Mouse (Mus musculus): ENCODE data around the gene Rgs6. TPM values are rescaled to one million over a fixed set of nuclear protein-coding genes. Genes with fewer than 3 reads are reported as not detected.

Gene Rgs6
- total and polyA plus RNA-seq, 3 experiments: not detected

- no peaks in the 10 kb centered on the region for H3K4me1 ChIP-seq (ENCODE audit: control insufficient read depth in 1 of 2, insufficient read depth in 2 of 2)
- H3K27ac ChIP-seq (ENCODE audit: insufficient read depth, low read depth): no peak overlapping the region
- no peaks in the 10 kb centered on the region for H3K79me2 ChIP-seq (replicated peaks; ENCODE audit: control insufficient read depth, extremely low read depth, insufficient read depth, poor library complexity, severe bottlenecking)
- no peak overlapping the region for H3K9ac ChIP-seq (ENCODE audit: insufficient read depth, low read depth)
- TF ChIP-seq POLR2AphosphoS2 (IDR thresholded peaks at IDR 0.05; ENCODE audit: low read depth, low read length): no peak
- no peak for TF ChIP-seq SMC3 (IDR thresholded peaks at IDR 0.05; ENCODE audit: low read depth, low read length)
- TF ChIP-seq JUND (conservative IDR thresholded peaks at IDR 0.05; ENCODE audit: low read depth, low read length): no peak
- no peak for TF ChIP-seq POLR2A (IDR thresholded peaks at IDR 0.05; ENCODE audit: low read depth, low read length)
- TF ChIP-seq MAZ (IDR thresholded peaks at IDR 0.05; ENCODE audit: low read depth, low read length): no peak
- no peak for TF ChIP-seq CHD2 (IDR thresholded peaks at IDR 0.05; ENCODE audit: low read length)
- TF ChIP-seq UBTF (IDR thresholded peaks at IDR 0.05; ENCODE audit: low read depth, low read length): no peak
- in situ Hi-C loops (cut with MboI; ENCODE audit: low pct_ligation_motif_present, low pct_unique_long_range_greater_than_20kb, low sequenced_read_pairs): no loop called here
- no peaks in the 10 kb centered on the region for H3K27me3 ChIP-seq (replicated peaks)
- H3K4me3 ChIP-seq (replicated peaks in 1 of 3; ENCODE audit: low read depth in 2 of 3, low read length in 2 of 3, poor library complexity in 1 of 3): no peak overlapping the region
- no peak overlapping the region for H3K4me2 ChIP-seq (ENCODE audit: insufficient read depth, low read depth, poor library complexity, severe bottlenecking)
- DNase-seq (ENCODE audit: extremely low read depth): no peak
- dilution Hi-C loops (cut with MboI; ENCODE audit: extremely low pct_ligation_motif_present, extremely low pct_unique_long_range_greater_than_20kb, low sequenced_read_pairs): no loop called here
- H3K9me3 ChIP-seq (replicated peaks; ENCODE audit: low read length): no peaks in the 10 kb centered on the region
- H3K36me3 ChIP-seq (replicated peaks in 1 of 2; ENCODE audit: control insufficient read depth in 1 of 2, insufficient read depth in 1 of 2, low read length in 1 of 2): no peaks in the 10 kb centered on the region
Observed at GRCm38 (mm10) chr12:83000033-83000570, 412.0 kb downstream of the Rgs6 start.

GRCm38 (mm10) chr12:83000957-83001356 lies 412.9 kb downstream of the Rgs6 start:
- no peaks in the 10 kb centered on the region for H3K4me1 ChIP-seq (ENCODE audit: control insufficient read depth in 1 of 2, insufficient read depth in 2 of 2)
- no peak overlapping the region for H3K27ac ChIP-seq (ENCODE audit: insufficient read depth, low read depth)
- in situ Hi-C loops (cut with MboI; ENCODE audit: low pct_ligation_motif_present, low pct_unique_long_range_greater_than_20kb, low sequenced_read_pairs): no loop called here
- no peak overlapping the region for H3K4me3 ChIP-seq (replicated peaks in 1 of 3; ENCODE audit: low read depth in 2 of 3, low read length in 2 of 3, poor library complexity in 1 of 3)
- TF ChIP-seq HCFC1 (IDR thresholded peaks at IDR 0.05; ENCODE audit: low read depth, low read length): no peak
- no peak for TF ChIP-seq IRF4 (IDR thresholded peaks at IDR 0.05; ENCODE audit: low read depth, low read length)
- TF ChIP-seq SIN3A (IDR thresholded peaks at IDR 0.05; ENCODE audit: low read length): no peak
- no peak for TF ChIP-seq ELF1 (IDR thresholded peaks at IDR 0.05; ENCODE audit: low read depth, low read length)
- TF ChIP-seq RAD21 (IDR thresholded peaks at IDR 0.05; ENCODE audit: low read depth, low read length): no peak
- no peak for TF ChIP-seq PAX5 (IDR thresholded peaks at IDR 0.05; ENCODE audit: low read length)
- TF ChIP-seq MEF2A (IDR thresholded peaks at IDR 0.05; ENCODE audit: borderline replicate concordance, low read depth, low read length): no peak
- TF ChIP-seq KAT2A (IDR thresholded peaks at IDR 0.05; ENCODE audit: insufficient replicate concordance, low read length): no peak
- no peak for TF ChIP-seq MXI1 (IDR thresholded peaks at IDR 0.05; ENCODE audit: low read depth, low read length)
- TF ChIP-seq USF2 (conservative IDR thresholded peaks at IDR 0.05; ENCODE audit: low read depth, low read length): no peak
- no peak for TF ChIP-seq MAFK (IDR thresholded peaks at IDR 0.05; ENCODE audit: insufficient replicate concordance, low read length)
- no peak for TF ChIP-seq POLR2A (IDR thresholded peaks at IDR 0.05; ENCODE audit: low read depth, low read length)
- TF ChIP-seq BHLHE40 (IDR thresholded peaks at IDR 0.05; ENCODE audit: low read depth, low read length): no peak
- TF ChIP-seq E2F4 (IDR thresholded peaks at IDR 0.05; ENCODE audit: insufficient replicate concordance, low read depth, low read length): no peak
- TF ChIP-seq USF1 (IDR thresholded peaks at IDR 0.05; ENCODE audit: low read depth, low read length): no peak
- no peak for TF ChIP-seq ETS1 (conservative IDR thresholded peaks at IDR 0.05; ENCODE audit: low read depth, low read length)
- no peaks in the 10 kb centered on the region for H3K79me2 ChIP-seq (replicated peaks; ENCODE audit: control insufficient read depth, extremely low read depth, insufficient read depth, poor library complexity, severe bottlenecking)
- no peak overlapping the region for H3K9ac ChIP-seq (ENCODE audit: insufficient read depth, low read depth)
- no peaks in the 10 kb centered on the region for H3K36me3 ChIP-seq (replicated peaks in 1 of 2; ENCODE audit: control insufficient read depth in 1 of 2, insufficient read depth in 1 of 2, low read length in 1 of 2)
- H3K9me3 ChIP-seq (replicated peaks; ENCODE audit: low read length): no peaks in the 10 kb centered on the region
- no peak overlapping the region for H3K4me2 ChIP-seq (ENCODE audit: insufficient read depth, low read depth, poor library complexity, severe bottlenecking)
- H3K27me3 ChIP-seq (replicated peaks): no peaks in the 10 kb centered on the region
- dilution Hi-C loops (cut with MboI; ENCODE audit: extremely low pct_ligation_motif_present, extremely low pct_unique_long_range_greater_than_20kb, low sequenced_read_pairs): no loop called here
- DNase-seq (ENCODE audit: extremely low read depth): no peak
